ENCODE assay signal across 7 mouse cellular contexts in genomic region chr5:120503144-120503795, GRCm38 (mm10). TPM values are rescaled to one million over a fixed set of nuclear protein-coding genes. Genes with fewer than 3 reads are reported as not detected.
DNase-seq lines count a peak whose midpoint lies in the region; ATAC-seq and TF ChIP-seq lines count a peak whose summit lies in the region.

Gene Plbd2 (minus strand): TSS chr5:120503625.

- H3K4me3 ChIP-seq in cortical plate, adult 2 months (ENCODE audit: insufficient read depth, low read length) = peak within 1 kb of the TSS; percentile 73

- no peak for TF ChIP-seq CTCF in cortical plate, adult 2 months (IDR thresholded peaks at IDR 0.05; ENCODE audit: extremely low read depth, insufficient read depth, low read length)

- intact Hi-C loops in left cerebral cortex, postnatal 25 days (cut with DNase I) = loop anchor here (5.0 to 10.0 kb wide), 2 partner anchors 84 to 172 kb away; partner anchors contain the start of genes Iqcd and Tpcn1

- peak within 1 kb of the TSS; percentile 59 for H3K27ac ChIP-seq in cortical plate, adult 2 months (ENCODE audit: insufficient read depth, low read length)

- ATAC-seq in inflammation-experienced regulatory T-cells, adult 6 months = peak; percentile 79

- H3K4me1 ChIP-seq in cortical plate, adult 2 months (ENCODE audit: control insufficient read depth, insufficient read depth, low read length) = no peaks in the 10 kb centered on the region

- DNase-seq in adrenal gland, adult 18-20 months (ENCODE audit: low spot score in 2 of 2) = peak; percentile 77 to 79
- peak; percentile 89 for DNase-seq in gastrocnemius, postnatal 25 days
- DNase-seq in left cerebral cortex, postnatal 25 days (ENCODE audit: low spot score in 2 of 2) = peak; percentile 80 to 82
- peak; percentile 91 for DNase-seq in mesoderm, embryonic 11.5 days (ENCODE audit: low read depth, low spot score)
- DNase-seq in right cerebral cortex, postnatal 25 days = peak; percentile 81

- TF ChIP-seq POLR2A in cortical plate, adult 2 months (IDR thresholded peaks at IDR 0.05; ENCODE audit: extremely low read depth, insufficient read depth, low read length) = 0 out of 2 replicates have a peak, but pooled peaks have one; percentile 30

RNA-seq across cellular contexts. Expression of gene Plbd2, which starts in this region (rescaled TPM):
- total RNA-seq in adrenal gland, adult 18-20 months (2021) = 10 to 100 TPM; 76.9 to 90.1 TPM
- 53.3 and 54.7 TPM in 2 replicates for polyA plus RNA-seq in cortical plate, adult 2 months (2012; rRNA removed)
- 10 to 100 TPM; 29.1 to 32.6 TPM for total RNA-seq in gastrocnemius, postnatal 25 days (2021)
- 1 to 10 TPM; 3.2 to 5.7 (median 3.5) TPM for polyA plus RNA-seq in inflammation-experienced regulatory T-cells, adult 6 months (2017; shearing (Covaris generic))
- 10 to 100 TPM; 56.9 to 58.9 TPM for total RNA-seq in left cerebral cortex, postnatal 25 days (2021)

Comparison
In these comparisons a context has a peak if more than half of its experiments do, and no peak if none do; other contexts are left out.
1. Peak in every context shown above with its lines: DNase-seq, ATAC-seq, H3K4me3 ChIP-seq and H3K27ac ChIP-seq.